Mouse (Mus musculus) hindbrain, embryonic 16.5 days (tissue): Measurements from ENCODE around the gene 1700025C18Rik. TPM values are rescaled to one million over a fixed set of nuclear protein-coding genes. Genes with fewer than 3 reads are reported as not detected.

Experiments used
- ATAC-seq: fragments of 200-750 bp; cut with Nextera tagmentation; 2 replicates; pipeline ENCODE4 v1.8.0; 2017; ENCODE audit warnings: moderate TSS enrichment, moderate library complexity
- H3K27ac ChIP-seq: fragments of 300-500 bp; sonication (generic); 2 replicates; pipeline ENCODE4 v1.5.1; 2014; ENCODE audit warnings: low read depth, mild to moderate bottlenecking, control low read depth, low read length, moderate library complexity
- H3K27me3 ChIP-seq: fragments of 300-500 bp; sonication (generic); replicated peaks from 2 replicates; pipeline ENCODE4 v1.6.1; 2014; ENCODE audit warnings: low read length; ENCODE audit not compliant: control insufficient read depth, insufficient read depth
- H3K36me3 ChIP-seq: fragments of 300-500 bp; sonication (generic); 2 replicates; pipeline ENCODE4 v1.6.1; 2014; ENCODE audit warnings: mild to moderate bottlenecking, low read length, moderate library complexity, mixed read lengths; ENCODE audit not compliant: control insufficient read depth, insufficient read depth
- H3K4me1 ChIP-seq: fragments of 300-500 bp; sonication (generic); 2 replicates; pipeline ENCODE4 v1.6.1; 2014; ENCODE audit warnings: low read depth, low read length; ENCODE audit not compliant: control insufficient read depth, insufficient read depth
- H3K4me2 ChIP-seq: fragments of 300-500 bp; sonication (generic); 2 replicates; pipeline ENCODE4 v1.6.1; 2014; ENCODE audit warnings: mild to moderate bottlenecking, low read length, control low read depth, moderate library complexity
- H3K4me3 ChIP-seq: fragments of 300-500 bp; sonication (generic); 2 replicates; pipeline ENCODE4 v1.5.1; 2014; ENCODE audit warnings: mild to moderate bottlenecking, low read length, control low read depth, moderate library complexity
- H3K9ac ChIP-seq: fragments of 300-500 bp; sonication (generic); 2 replicates; pipeline ENCODE4 v1.6.1; 2014; ENCODE audit warnings: low read depth, mild to moderate bottlenecking, control low read depth, low read length, moderate library complexity
- H3K9me3 ChIP-seq: fragments of 300-500 bp; sonication (generic); 2 replicates; pipeline ENCODE4 v1.6.1; 2014; ENCODE audit warnings: mild to moderate bottlenecking, low read length, moderate library complexity; ENCODE audit not compliant: control insufficient read depth
- WGBS: fragments of 180-500 bp; shearing (Covaris S2); extraction: QIAGEN DNeasy Blood & Tissue Kit; methylation state at CpG from one replicate; pipeline ENCODE4 v1.1.7; 2014; 5-methylcytosine and 5-hydroxymethylcytosine counted together
- polyA plus RNA-seq: library from polyadenylated mRNA; unstranded; fragments of >200 nt; fragmentation: Nextera tagmentation; extraction: Ambion mirVana; gene quantifications from 2 replicates; pipeline ENCODE4 v1.2.1, GENCODE M21; 2015

The 1700025C18Rik gene
- polyA plus RNA-seq, 1 experiment from 2014 or later, result not detected

- no peaks in the 10 kb centered on the region for H3K4me1 ChIP-seq
- no peaks in the 10 kb centered on the region for H3K27me3 ChIP-seq
- H3K27ac ChIP-seq, result no peak within 1 kb of the TSS
- peak within 1 kb of the TSS; percentile 47 for H3K4me2 ChIP-seq
- H3K4me3 ChIP-seq, result peak within 1 kb of the TSS; percentile 26
- no peaks in the 10 kb centered on the region for H3K9me3 ChIP-seq
- H3K36me3 ChIP-seq, result no peaks in the 10 kb centered on the region
- ATAC-seq, result 0 out of 2 replicates have a peak, but pooled peaks have one; percentile 59
- H3K9ac ChIP-seq, result no peak within 1 kb of the TSS
- 18% methylated on average over 25 of the region's 25 CpGs for WGBS
These were observed 35.4 kb downstream of the 1700025C18Rik start, which contains the start of gene Cd40 for GRCm38 (mm10) chr2:165054888-165055852. Gene Cd40, plus strand, starts transcription at chr2:165055627.

- no peaks in the 10 kb centered on the region for H3K4me1 ChIP-seq
- 48% methylated on average over 11 of the region's 11 CpGs for WGBS
- H3K4me3 ChIP-seq, result no peak overlapping the region
- no peak overlapping the region for H3K27ac ChIP-seq
- H3K36me3 ChIP-seq, result no peaks in the 10 kb centered on the region
- no peak for ATAC-seq
- H3K27me3 ChIP-seq, result no peaks in the 10 kb centered on the region
- 0 out of 2 replicates have a peak overlapping the region, but pooled peaks have one; percentile 1 for H3K9ac ChIP-seq
- H3K4me2 ChIP-seq, result no peak overlapping the region
- no peaks in the 10 kb centered on the region for H3K9me3 ChIP-seq
These were observed 39.0 kb downstream of the 1700025C18Rik start for GRCm38 (mm10) chr2:165051566-165051965.

GRCm38 (mm10) chr2:165050826-165051548 lies 39.6 kb downstream of the 1700025C18Rik start:
- Histone ChIP-seq H3K27ac (no peak overlapping the region), H3K9me3 (no peaks in the 10 kb centered on the region), H3K4me3 (no peak overlapping the region), H3K4me2 (no peak overlapping the region), H3K27me3 (no peaks in the 10 kb centered on the region), H3K9ac (0 out of 2 replicates have a peak overlapping the region, but pooled peaks have one; percentile 1), H3K36me3 (no peaks in the 10 kb centered on the region), H3K4me1 (no peaks in the 10 kb centered on the region)
- no peak for ATAC-seq
- WGBS, result 78% methylated on average over 18 of the region's 18 CpGs

GRCm38 (mm10) chr2:165049044-165049443 lies 41.5 kb downstream of the 1700025C18Rik start:
- no peaks in the 10 kb centered on the region for H3K36me3 ChIP-seq
- no peak overlapping the region for H3K27ac ChIP-seq
- no peak for ATAC-seq
- no peaks in the 10 kb centered on the region for H3K27me3 ChIP-seq
- no peak overlapping the region for H3K4me2 ChIP-seq
- H3K4me3 ChIP-seq, result no peak overlapping the region
- no peak overlapping the region for H3K9ac ChIP-seq
- WGBS, result 47% methylated on average over 5 of the region's 5 CpGs
- no peaks in the 10 kb centered on the region for H3K4me1 ChIP-seq
- H3K9me3 ChIP-seq, result no peaks in the 10 kb centered on the region

GRCm38 (mm10) chr2:165043729-165044128 lies 46.8 kb downstream of the 1700025C18Rik start:
- no peak overlapping the region for H3K4me3 ChIP-seq
- 0 out of 2 replicates have a peak, but pooled peaks have one; percentile 1 for ATAC-seq
- WGBS, result 58% methylated on average over 2 of the region's 2 CpGs
- H3K36me3 ChIP-seq, result no peaks in the 10 kb centered on the region
- no peaks in the 10 kb centered on the region for H3K9me3 ChIP-seq
- peak overlapping the region; percentile 33 for H3K9ac ChIP-seq
- peaks cover 9% of the 10 kb centered on the region for H3K4me1 ChIP-seq
- peak overlapping the region; percentile 19; the same call in 1 of the 2 replicates for H3K27ac ChIP-seq
- H3K27me3 ChIP-seq, result no peaks in the 10 kb centered on the region
- H3K4me2 ChIP-seq, result no peak overlapping the region; the same call in 1 of the 2 replicates

GRCm38 (mm10) chr2:165043090-165043636 lies 47.4 kb downstream of the 1700025C18Rik start:
- WGBS, result 2% methylated on average over 17 of the region's 17 CpGs
- peak; percentile 76 for ATAC-seq
- H3K4me2 ChIP-seq, result peak overlapping the region; percentile 56

GRCm38 (mm10) chr2:165042126-165042525 lies 48.4 kb downstream of the 1700025C18Rik start:
- WGBS, result 79% methylated on average over 5 of the region's 5 CpGs
- no peak for ATAC-seq
- H3K36me3 ChIP-seq, result no peaks in the 10 kb centered on the region
- no peak overlapping the region for H3K4me2 ChIP-seq
- no peak overlapping the region for H3K27ac ChIP-seq
- no peaks in the 10 kb centered on the region for H3K27me3 ChIP-seq
- H3K4me1 ChIP-seq, result peaks cover 9% of the 10 kb centered on the region
- no peak overlapping the region for H3K9ac ChIP-seq
- no peak overlapping the region for H3K4me3 ChIP-seq
- H3K9me3 ChIP-seq, result no peaks in the 10 kb centered on the region

More at GRCm38 (mm10) chr2:165043090-165043636, 47.4 kb downstream of the 1700025C18Rik start:
- Histone ChIP-seq H3K27me3 (no peaks in the 10 kb centered on the region), H3K4me1 (peaks cover 9% of the 10 kb centered on the region), H3K4me3 (peak overlapping the region; percentile 26), H3K9me3 (no peaks in the 10 kb centered on the region), H3K9ac (peak overlapping the region; percentile 33), H3K27ac (peak overlapping the region; percentile 19), H3K36me3 (no peaks in the 10 kb centered on the region)

- Histone ChIP-seq H3K27ac (no peak overlapping the region), H3K27me3 (no peaks in the 10 kb centered on the region), H3K9ac (no peak overlapping the region), H3K4me2 (no peak overlapping the region), H3K36me3 (no peaks in the 10 kb centered on the region), H3K4me3 (no peak overlapping the region), H3K4me1 (peaks cover 18% of the 10 kb centered on the region), H3K9me3 (no peaks in the 10 kb centered on the region)
- no peak for ATAC-seq
- WGBS, result 70% methylated on average over 4 of the region's 4 CpGs
These were observed 53.1 kb downstream of the 1700025C18Rik start for GRCm38 (mm10) chr2:165037415-165037814.
